ENCODE assay signal across 8 mouse cellular contexts in the genomic region with DNA sequence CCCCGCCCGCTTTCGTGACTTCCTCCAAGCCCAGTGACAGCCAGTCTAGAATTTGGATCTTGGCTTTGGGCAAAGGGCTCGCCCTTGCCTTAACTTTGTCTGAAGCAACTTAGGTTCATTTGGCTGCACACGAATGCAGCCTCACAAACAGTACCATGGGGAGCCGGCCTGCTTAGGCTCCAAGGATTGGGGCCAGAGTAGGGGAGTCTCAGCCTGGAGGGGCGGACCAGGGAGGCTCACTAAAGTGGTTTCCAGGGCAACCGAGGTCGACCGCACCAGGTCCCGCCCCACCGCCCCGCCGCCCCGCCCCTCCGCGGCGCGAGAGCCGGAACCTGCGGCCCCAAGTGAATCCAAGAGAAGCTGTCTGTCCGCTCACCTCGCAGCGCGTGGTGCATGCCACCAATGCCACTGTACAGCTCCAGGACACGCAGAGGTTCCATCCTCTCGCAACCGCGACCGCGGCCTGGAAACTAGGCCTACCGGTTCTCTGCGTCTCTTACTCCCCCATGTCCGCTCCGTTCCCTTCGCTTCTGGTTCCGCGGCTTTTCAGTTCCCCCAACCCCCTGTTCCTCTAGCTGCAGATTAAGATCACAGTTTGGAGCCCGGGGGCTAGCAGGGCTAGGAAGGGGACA. TPM values are rescaled to one million over a fixed set of nuclear protein-coding genes. Genes with fewer than 3 reads are reported as not detected.
DNase-seq lines count a peak whose midpoint lies in the region; ATAC-seq and TF ChIP-seq lines count a peak whose summit lies in the region.

TSS of gene Trdmt1 (minus strand) at position 476 of the 632 bp plus-strand sequence.

- H3K27ac ChIP-seq in forebrain, embryonic 11.5 days (ENCODE audit: low read depth, low read length): peak within 1 kb of the TSS; percentile 98
- H3K27ac ChIP-seq in heart, embryonic 16.5 days (ENCODE audit: low read length): peak within 1 kb of the TSS; percentile 93
- H3K27ac ChIP-seq in liver, embryonic 14.5 days: peak within 1 kb of the TSS; percentile 92
- peak within 1 kb of the TSS; percentile 97 for H3K27ac ChIP-seq in stomach, embryonic 15.5 days

- no peak for TF ChIP-seq EP300 in liver, embryonic 14.5 days (IDR thresholded peaks at IDR 0.05; ENCODE audit: low read depth)

- DNase-seq in c-Kit-positive CD71-positive TER-119-negative erythroid progenitor cells, embryonic 14.5 days (ENCODE audit: low read depth): peak; percentile 86
- peak; percentile 96 for DNase-seq in forebrain, embryonic 11.5 days (ENCODE audit: low spot score)
- DNase-seq in kidney, postnatal 25 days: peak; percentile 83 to 91
- DNase-seq in liver, embryonic 14.5 days (ENCODE audit: low read depth in 3 of 3, low spot score in 3 of 3): peak; percentile 81 to 86 (median 85)
- DNase-seq in neural tube, embryonic 10.5 days (ENCODE audit: extremely low spot score, low spot score): peak; percentile 91

- peak; percentile 99 for ATAC-seq in forebrain, embryonic 11.5 days (replicated peaks; ENCODE audit: low FRiP score)
- peak; percentile 99 for ATAC-seq in heart, embryonic 16.5 days (replicated peaks; ENCODE audit: extremely low read depth, insufficient read depth, low FRiP score)
- peak; percentile 100 for ATAC-seq in liver, embryonic 14.5 days (ENCODE audit: insufficient read depth)
- ATAC-seq in stomach, embryonic 15.5 days (ENCODE audit: insufficient read depth, low FRiP score, low read depth): peak; percentile 99

- under 1% methylated on average over 36 of the region's 39 CpGs for WGBS in forebrain, embryonic 11.5 days
- WGBS in heart, embryonic 16.5 days: under 1% methylated on average over 39 of the region's 39 CpGs
- under 1% methylated on average over 39 of the region's 39 CpGs for WGBS in liver, embryonic 14.5 days (ENCODE audit: insufficient replicate concordance)
- WGBS in stomach, embryonic 15.5 days: under 1% methylated on average over 35 of the region's 39 CpGs

- no peaks in the 10 kb centered on the region for H3K36me3 ChIP-seq in E14TG2a.4 (ENCODE audit: insufficient read depth, low read length)
- H3K36me3 ChIP-seq in forebrain, embryonic 11.5 days (ENCODE audit: control insufficient read depth, insufficient read depth, low read length): no peaks in the 10 kb centered on the region
- H3K36me3 ChIP-seq in heart, embryonic 16.5 days (ENCODE audit: control insufficient read depth, insufficient read depth): no peaks in the 10 kb centered on the region
- no peaks in the 10 kb centered on the region for H3K36me3 ChIP-seq in liver, embryonic 14.5 days (replicated peaks; ENCODE audit: control insufficient read depth, insufficient read depth, low read depth)
- H3K36me3 ChIP-seq in stomach, embryonic 15.5 days: no peaks in the 10 kb centered on the region

- peaks cover 12% of the 10 kb centered on the region for H3K4me1 ChIP-seq in E14TG2a.4 (replicated peaks; ENCODE audit: low read depth, low read length)
- 0 out of 2 replicates have a peak, but pooled peaks cover 2% of the 10 kb centered on the region for H3K4me1 ChIP-seq in forebrain, embryonic 11.5 days (replicated peaks; ENCODE audit: control insufficient read depth, insufficient read depth, low read length)
- peaks cover 4% of the 10 kb centered on the region; the same call in 1 of the 2 replicates for H3K4me1 ChIP-seq in heart, embryonic 16.5 days (ENCODE audit: control insufficient read depth, insufficient read depth, low read length)
- peaks cover 6 to 11% of the 10 kb centered on the region in 2 experiments for H3K4me1 ChIP-seq in liver, embryonic 14.5 days (replicated peaks; ENCODE audit: control insufficient read depth in 2 of 2, insufficient read depth in 2 of 2, low read length in 1 of 2)
- H3K4me1 ChIP-seq in stomach, embryonic 15.5 days: no peaks in the 10 kb centered on the region

- H3K9ac ChIP-seq in forebrain, embryonic 11.5 days (ENCODE audit: low read length): peak within 1 kb of the TSS; percentile 63
- H3K9ac ChIP-seq in heart, embryonic 16.5 days (ENCODE audit: low read length): peak within 1 kb of the TSS; percentile 91
- H3K9ac ChIP-seq in liver, embryonic 14.5 days (replicated peaks): peak within 1 kb of the TSS; percentile 83
- peak within 1 kb of the TSS; percentile 64 for H3K9ac ChIP-seq in stomach, embryonic 15.5 days

- no peaks in the 10 kb centered on the region for H3K9me3 ChIP-seq in E14TG2a.4 (ENCODE audit: low read length)
- no peaks in the 10 kb centered on the region for H3K9me3 ChIP-seq in forebrain, embryonic 11.5 days (ENCODE audit: control insufficient read depth, low read length)
- H3K9me3 ChIP-seq in heart, embryonic 16.5 days (replicated peaks; ENCODE audit: control insufficient read depth, low read length): no peaks in the 10 kb centered on the region
- H3K9me3 ChIP-seq in liver, embryonic 14.5 days (ENCODE audit: control insufficient read depth, low read length): no peaks in the 10 kb centered on the region
- H3K9me3 ChIP-seq in stomach, embryonic 15.5 days: no peaks in the 10 kb centered on the region

- no peak for TF ChIP-seq CTCF in E14TG2a.4 (conservative IDR thresholded peaks at IDR 0.05; ENCODE audit: low read length)
- no peak for TF ChIP-seq CTCF in liver, embryonic 14.5 days (IDR thresholded peaks at IDR 0.05; ENCODE audit: low read depth)

- no peaks in the 10 kb centered on the region for H3K27me3 ChIP-seq in E14TG2a.4 (ENCODE audit: insufficient read depth, low read length)
- no peaks in the 10 kb centered on the region for H3K27me3 ChIP-seq in forebrain, embryonic 11.5 days (ENCODE audit: control insufficient read depth, insufficient read depth, low read length)
- H3K27me3 ChIP-seq in heart, embryonic 16.5 days (ENCODE audit: control insufficient read depth, insufficient read depth, low read length): no peaks in the 10 kb centered on the region
- H3K27me3 ChIP-seq in liver, embryonic 14.5 days (ENCODE audit: control insufficient read depth, insufficient read depth, low read length): no peaks in the 10 kb centered on the region
- no peaks in the 10 kb centered on the region for H3K27me3 ChIP-seq in stomach, embryonic 15.5 days (replicated peaks)

- H3K4me3 ChIP-seq in E14TG2a.4 (replicated peaks; ENCODE audit: low read length): peak within 1 kb of the TSS; percentile 84
- H3K4me3 ChIP-seq in forebrain, embryonic 11.5 days (ENCODE audit: low read depth, low read length): peak within 1 kb of the TSS; percentile 49
- H3K4me3 ChIP-seq in heart, embryonic 16.5 days (ENCODE audit: low read length): peak within 1 kb of the TSS; percentile 76
- peak within 1 kb of the TSS; percentile 79 to 83 for H3K4me3 ChIP-seq in liver, embryonic 14.5 days (ENCODE audit: insufficient read depth in 1 of 2, low read depth in 2 of 2, low read length in 2 of 2)
- H3K4me3 ChIP-seq in stomach, embryonic 15.5 days (replicated peaks): peak within 1 kb of the TSS; percentile 66

- H3K4me2 ChIP-seq in forebrain, embryonic 11.5 days (ENCODE audit: low read depth, low read length, severe bottlenecking): peak within 1 kb of the TSS; percentile 46
- H3K4me2 ChIP-seq in heart, embryonic 16.5 days (ENCODE audit: low read depth, low read length): peak within 1 kb of the TSS; percentile 80
- peak within 1 kb of the TSS; percentile 96 for H3K4me2 ChIP-seq in liver, embryonic 14.5 days (ENCODE audit: low read depth)
- peak within 1 kb of the TSS; percentile 65 for H3K4me2 ChIP-seq in stomach, embryonic 15.5 days

RNA-seq across cellular contexts. Expression of gene Trdmt1, which starts in this region (rescaled TPM):
- 9.4 and 9.5 TPM in 2 replicates for polyA plus RNA-seq in forebrain, embryonic 11.5 days (2014; fragmentation: Nextera tagmentation; extraction: Ambion mirVana)
- 10.4 and 11.2 TPM in 2 replicates for polyA plus RNA-seq in heart, embryonic 16.5 days (2015; fragmentation: Nextera tagmentation; extraction: Ambion mirVana)
- 1.9 and 2.8 TPM in 2 replicates for polyA plus RNA-seq in liver, embryonic 14.5 days (2012; rRNA removed)
- polyA plus RNA-seq in liver, embryonic 14.5 days (2014; fragmentation: Nextera tagmentation; extraction: Ambion mirVana): 5.4 and 5.5 TPM in 2 replicates
- 7.6 and 11.0 TPM in 2 replicates for polyA plus RNA-seq in stomach, embryonic 15.5 days (2015; fragmentation: Nextera tagmentation; extraction: Ambion mirVana)

Comparison
In these comparisons a context has a peak if more than half of its experiments do, and no peak if none do; other contexts are left out.
1. Peak in every context shown above with its lines: DNase-seq, ATAC-seq, H3K4me3 ChIP-seq and H3K27ac ChIP-seq.
2. H3K4me2 ChIP-seq: peak in every context shown above with its lines; median percentile 96 in liver, embryonic 14.5 days; 80 in heart, embryonic 16.5 days; 65 in stomach, embryonic 15.5 days; 46 in forebrain, embryonic 11.5 days.